Mouse (Mus musculus) duodenum, adult 2 months (tissue): Measurements from ENCODE around the gene Iffo1. TPM values are rescaled to one million over a fixed set of nuclear protein-coding genes. Genes with fewer than 3 reads are reported as not detected.

ENCODE experiments used
- polyA plus RNA-seq: library from polyadenylated mRNA; depleted of rRNA; stranded (reverse); fragments of >200 nt; gene quantifications from 2 replicates; pipeline ENCODE4 v1.2.3, GENCODE M21; 2012; ENCODE audit warnings: low replicate concordance; rRNA removed

Iffo1 gene
- polyA plus RNA-seq, result 8.8 and 10.6 TPM in 2 replicates

GRCm38 (mm10) chr6:125145001-125145400, at the start of gene Iffo1:
TSS of gene Iffo1 (plus strand) at chr6:125145241.

GRCm38 (mm10) chr6:125095391-125096278, 49.4 kb upstream of the Iffo1 start, which contains the start of gene Chd4:
TSS of gene Chd4 (plus strand) at chr6:125095981.

DNA sequence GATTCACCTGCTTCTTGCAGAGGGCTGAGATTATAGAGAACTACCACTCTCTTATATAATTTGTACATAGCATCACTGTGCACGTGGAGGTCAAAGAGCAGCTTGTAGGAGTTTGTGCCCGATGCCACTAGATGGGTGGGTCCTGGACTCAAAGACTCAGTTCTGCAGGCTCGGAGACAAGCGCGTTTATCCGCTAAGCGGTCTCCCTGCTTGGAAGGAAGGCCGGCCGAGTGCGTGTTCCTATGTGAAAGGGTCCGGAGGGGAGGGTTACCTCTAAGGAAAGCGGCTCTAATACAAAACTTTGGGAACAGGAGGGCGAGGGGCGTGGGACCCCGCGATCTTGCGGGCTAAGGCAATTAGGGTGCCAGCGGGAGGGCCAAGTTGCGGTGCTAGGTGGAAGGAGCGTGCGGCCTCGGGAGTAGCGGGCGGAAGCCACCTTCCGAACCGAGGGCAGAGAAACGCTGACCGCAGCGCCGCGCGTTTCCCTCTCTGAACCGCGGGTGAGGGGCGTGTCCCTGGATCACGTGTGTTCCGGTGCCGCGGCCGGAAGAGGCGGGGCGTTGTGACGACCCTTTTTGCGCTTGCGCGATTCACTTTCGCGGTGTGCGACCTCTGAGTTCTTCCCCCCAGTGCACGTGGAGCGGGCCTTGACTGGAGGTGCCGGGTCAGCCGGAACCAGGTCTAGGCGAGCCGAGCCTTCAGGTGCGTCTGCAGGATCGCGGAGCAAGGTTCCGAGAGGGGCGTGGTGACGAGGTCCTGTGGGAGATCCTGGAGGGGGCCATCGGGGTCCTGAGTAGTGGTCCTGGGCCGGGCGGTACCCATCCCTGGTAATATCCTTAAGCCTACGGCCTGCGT, 13.5 kb upstream of the Iffo1 start, which contains the start of gene Nop2:
Gene Nop2 (plus strand): TSS at position 608 of the 855 bp plus-strand sequence.

GRCm38 (mm10) chr6:125166051-125166751, 21.2 kb downstream of the Iffo1 start, which contains the start of gene Gapdh:
TSS of gene Gapdh (minus strand) at chr6:125166467.

GRCm38 (mm10) chr6:125191332-125192015, 46.4 kb downstream of the Iffo1 start, which contains the start of the genes Ncapd2 and Mrpl51:
TSS of gene Ncapd2 (minus strand) at chr6:125191701.
TSS of gene Mrpl51 (plus strand) at chr6:125191801.

Other genes with a start within 250 kb of the Iffo1 start
- 3.0 and 7.5 TPM in 2 replicates for gene Lag3, start 233.5 kb upstream of the Iffo1 start, polyA plus RNA-seq
- 874 and 2,100 TPM in 2 replicates for gene Ptms, start 225.1 kb upstream of the Iffo1 start, polyA plus RNA-seq
- gene Mlf2, start 213.9 kb upstream of the Iffo1 start, polyA plus RNA-seq, result 369 and 581 TPM in 2 replicates
- 120 and 168 TPM in 2 replicates for gene Cops7a, start 179.7 kb upstream of the Iffo1 start, polyA plus RNA-seq
- gene Pianp, start 148.5 kb upstream of the Iffo1 start, polyA plus RNA-seq, result 3.2 and 4.2 TPM in 2 replicates
- 34.6 and 47.6 TPM in 2 replicates for gene Zfp384, start 136.1 kb upstream of the Iffo1 start, polyA plus RNA-seq
- gene Ing4, start 105.5 kb upstream of the Iffo1 start, polyA plus RNA-seq, result 32.0 and 39.8 TPM in 2 replicates
- gene Acrbp, start 95.6 kb upstream of the Iffo1 start, polyA plus RNA-seq, result 11.1 and 17.9 TPM in 2 replicates
- 129 and 167 TPM in 2 replicates for gene Lpar5, start 77.3 kb upstream of the Iffo1 start, polyA plus RNA-seq
- gene Chd4, start 49.3 kb upstream of the Iffo1 start, polyA plus RNA-seq, result 19.3 and 20.9 TPM in 2 replicates
- 6.3 and 8.1 TPM in 2 replicates for gene Nop2, start 13.3 kb upstream of the Iffo1 start, polyA plus RNA-seq
- 4,213 and 4,236 TPM in 2 replicates for gene Gapdh, start 21.2 kb downstream of the Iffo1 start, polyA plus RNA-seq
- 47.2 and 47.9 TPM in 2 replicates for gene Ncapd2, start 46.5 kb downstream of the Iffo1 start, polyA plus RNA-seq
- gene Mrpl51, start 46.6 kb downstream of the Iffo1 start, polyA plus RNA-seq, result 36.1 and 67.8 TPM in 2 replicates
- gene Vamp1, start 70.3 kb downstream of the Iffo1 start, polyA plus RNA-seq, result 6.9 and 10.7 TPM in 2 replicates
- gene Tapbpl, start 86.6 kb downstream of the Iffo1 start, polyA plus RNA-seq, result 25.3 and 44.5 TPM in 2 replicates
- 1.6 and 3.5 TPM in 2 replicates for gene Cd27, start 91.8 kb downstream of the Iffo1 start, polyA plus RNA-seq
- 0.09 TPM in 1 of 2 replicates, not detected in the other for gene Tuba3a, start 140.8 kb downstream of the Iffo1 start, polyA plus RNA-seq
- 182 and 267 TPM in 2 replicates for gene Ltbr, start 168.6 kb downstream of the Iffo1 start, polyA plus RNA-seq
- gene Scnn1a, start 175.4 kb downstream of the Iffo1 start, polyA plus RNA-seq, result 9.8 and 19.9 TPM in 2 replicates
- 150 and 220 TPM in 2 replicates for gene Tnfrsf1a, start 204.1 kb downstream of the Iffo1 start, polyA plus RNA-seq
- 26.6 and 65.1 TPM in 2 replicates for gene Plekhg6, start 235.6 kb downstream of the Iffo1 start, polyA plus RNA-seq